Mouse (Mus musculus) lung, embryonic 14.5 days (tissue): ENCODE measurements around the gene Gm49321. TPM values are rescaled to one million over a fixed set of nuclear protein-coding genes. Genes with fewer than 3 reads are reported as not detected.

ENCODE experiments used
- ATAC-seq: fragments of 200-750 bp; cut with Nextera tagmentation; 2 replicates; pipeline ENCODE4 v1.8.0; 2017; ENCODE audit warnings: mild to moderate bottlenecking, moderate TSS enrichment, moderate library complexity; ENCODE audit not compliant: insufficient read depth
- DNase-seq: peaks from one replicate; pipeline ENCODE4 v3.0.0-alpha.2; 2015
- H3K27ac ChIP-seq: fragments of 300-500 bp; sonication (generic); 2 replicates; pipeline ENCODE4 v1.5.1; 2014; ENCODE audit warnings: low read depth, mild to moderate bottlenecking, moderate library complexity
- H3K27me3 ChIP-seq: fragments of 300-500 bp; sonication (generic); 2 replicates; pipeline ENCODE4 v1.6.1; 2014; ENCODE audit warnings: low read length, control low read depth; ENCODE audit not compliant: insufficient read depth
- H3K36me3 ChIP-seq: fragments of 300-500 bp; sonication (generic); 2 replicates; pipeline ENCODE4 v1.6.1; 2014; ENCODE audit warnings: control low read depth; ENCODE audit not compliant: insufficient read depth
- H3K4me1 ChIP-seq: fragments of 300-500 bp; sonication (generic); 2 replicates; pipeline ENCODE4 v1.6.1; 2014; ENCODE audit warnings: antibody characterized with exemption, control low read depth; ENCODE audit not compliant: insufficient read depth
- H3K4me2 ChIP-seq: fragments of 300-500 bp; sonication (generic); 2 replicates; pipeline ENCODE4 v1.6.1; 2014; ENCODE audit warnings: mild to moderate bottlenecking
- H3K4me3 ChIP-seq: fragments of 300-500 bp; sonication (generic); 2 replicates; pipeline ENCODE4 v1.5.1; 2014; ENCODE audit warnings: low read depth, low read length
- H3K9ac ChIP-seq: fragments of 300-500 bp; sonication (generic); 2 replicates; pipeline ENCODE4 v1.6.1; 2014
- H3K9me3 ChIP-seq: fragments of 300-500 bp; sonication (generic); 2 replicates; pipeline ENCODE4 v1.6.1; 2016; ENCODE audit warnings: low read depth, low read length, control low read depth
- CTCF ChIP-seq: IDR thresholded peaks from 2 replicates; pipeline ENCODE4 v1.5.1; 2016; ENCODE audit warnings: antibody characterized with exemption, low read depth
- WGBS: fragments of 180-500 bp; shearing (Covaris S2); extraction: QIAGEN DNeasy Blood & Tissue Kit; methylation state at CpG from one replicate; pipeline ENCODE4 v1.1.7; 2014; 5-methylcytosine and 5-hydroxymethylcytosine counted together
- polyA plus RNA-seq: library from polyadenylated mRNA; unstranded; fragments of >200 nt; fragmentation: Nextera tagmentation; extraction: Ambion mirVana; gene quantifications from 2 replicates; pipeline ENCODE4 v1.2.1, GENCODE M21; 2014

Gm49321 gene
- polyA plus RNA-seq, 1 experiment from 2014 or later: 6.2 TPM

DNA sequence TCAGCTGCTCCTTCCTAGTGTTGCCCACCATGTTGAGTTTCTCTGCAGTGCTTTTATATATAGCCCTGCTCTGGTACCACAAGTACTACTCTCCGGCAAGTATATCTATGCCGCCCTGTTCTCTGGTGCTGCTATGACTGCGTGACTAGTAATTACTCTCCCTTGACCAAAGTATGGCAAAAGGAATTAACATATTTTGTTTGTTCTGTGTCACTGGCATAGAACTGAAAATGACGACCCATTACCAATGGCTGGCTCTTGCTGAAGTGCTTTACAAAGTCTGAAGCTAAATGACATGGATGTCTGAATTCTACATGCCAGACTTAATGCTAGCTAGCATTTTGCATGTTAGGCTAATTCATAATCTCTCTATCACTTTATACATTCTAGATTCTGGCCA is 11.0 kb downstream of the Gm49321 start:
- no peaks in the 10 kb centered on the region for H3K9me3 ChIP-seq
- WGBS: 89% methylated on average over 4 of the region's 4 CpGs
- TF ChIP-seq CTCF: no peak
- H3K27me3 ChIP-seq: no peaks in the 10 kb centered on the region
- H3K4me3 ChIP-seq: no peak overlapping the region
- DNase-seq (no peak), ATAC-seq (no peak)
- H3K9ac ChIP-seq: no peak overlapping the region
- H3K27ac ChIP-seq: no peak overlapping the region
- peaks cover 29% of the 10 kb centered on the region for H3K36me3 ChIP-seq
- H3K4me2 ChIP-seq: no peak overlapping the region
- no peaks in the 10 kb centered on the region for H3K4me1 ChIP-seq

DNA sequence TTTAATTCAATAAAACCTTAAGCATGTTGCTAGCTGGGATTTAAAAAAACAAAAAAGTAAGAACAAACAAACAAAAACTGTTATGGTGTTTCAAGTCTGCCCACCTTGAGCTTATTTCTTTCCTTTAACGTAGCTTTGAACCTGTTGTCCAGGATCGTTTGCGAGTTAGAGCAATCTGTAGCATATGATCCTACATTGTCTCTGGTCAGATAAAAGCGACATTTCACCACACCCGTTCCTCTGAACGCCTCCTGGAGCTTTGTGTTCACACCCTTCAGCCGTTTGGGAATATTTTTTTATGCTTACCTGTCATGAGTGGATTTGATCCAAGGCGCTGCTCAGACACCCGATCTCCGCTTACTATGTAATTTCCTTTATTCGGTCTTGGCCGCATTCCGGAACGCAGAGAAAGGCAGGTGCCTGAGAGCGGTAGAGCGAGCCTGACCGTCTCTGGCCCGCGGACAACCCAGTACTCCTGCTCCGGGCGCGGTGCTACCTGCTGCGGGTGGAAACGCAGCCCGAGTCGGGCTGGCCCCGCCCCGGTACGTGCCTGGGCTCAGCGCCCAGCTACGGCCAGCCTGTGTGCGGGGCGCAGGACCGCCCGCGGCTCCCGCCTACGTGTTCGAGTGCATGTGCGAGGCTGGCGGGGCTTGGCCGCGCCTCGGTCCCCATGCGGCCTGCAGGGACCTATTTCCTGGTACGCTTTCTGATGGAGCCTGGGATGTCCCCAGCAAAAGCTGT is 12.0 kb downstream of the Gm49321 start:
- peaks cover 20% of the 10 kb centered on the region for H3K36me3 ChIP-seq
- no peaks in the 10 kb centered on the region for H3K4me1 ChIP-seq
- DNase-seq (peak; percentile 64), ATAC-seq (peak; percentile 76)
- H3K9ac ChIP-seq: peak overlapping the region; percentile 53
- WGBS: 11% methylated on average over 46 of the region's 46 CpGs
- peak overlapping the region; percentile 68 for H3K4me2 ChIP-seq
- TF ChIP-seq CTCF: no peak
- peak overlapping the region; percentile 36 for H3K4me3 ChIP-seq
- H3K27ac ChIP-seq: no peak overlapping the region
- no peaks in the 10 kb centered on the region for H3K27me3 ChIP-seq
- no peaks in the 10 kb centered on the region for H3K9me3 ChIP-seq

DNA sequence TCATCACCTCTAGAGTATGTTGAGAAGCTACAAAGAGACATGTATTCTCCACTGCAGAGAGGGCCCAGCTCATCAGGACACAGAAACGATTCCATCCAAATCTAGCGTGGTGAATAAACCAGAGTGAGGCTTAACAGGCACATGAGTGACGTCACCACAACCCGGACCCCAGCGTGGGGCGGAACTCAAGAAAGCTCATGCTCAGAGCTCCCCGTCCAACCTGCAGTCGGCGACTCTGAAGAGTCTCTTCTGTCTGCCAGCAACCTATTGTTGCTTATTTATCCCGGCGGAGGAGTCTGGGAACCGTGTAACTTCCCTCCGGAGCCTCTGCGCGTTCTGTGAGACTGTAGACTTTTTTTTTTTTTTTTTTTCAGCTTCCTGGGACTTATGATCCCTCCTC is 15.4 kb downstream of the Gm49321 start:
- H3K4me2 ChIP-seq: peak overlapping the region; percentile 62
- TF ChIP-seq CTCF: no peak
- H3K27ac ChIP-seq: no peak overlapping the region
- H3K9ac ChIP-seq: peak overlapping the region; percentile 40
- peaks cover under 1% of the 10 kb centered on the region; the same call in 1 of the 2 replicates for H3K36me3 ChIP-seq
- DNase-seq (peak; percentile 77), ATAC-seq (peak; percentile 72)
- peak overlapping the region; percentile 31 for H3K4me3 ChIP-seq
- H3K9me3 ChIP-seq: no peaks in the 10 kb centered on the region
- no peaks in the 10 kb centered on the region for H3K4me1 ChIP-seq
- H3K27me3 ChIP-seq: no peaks in the 10 kb centered on the region
- WGBS: 11% methylated on average over 15 of the region's 15 CpGs

DNA sequence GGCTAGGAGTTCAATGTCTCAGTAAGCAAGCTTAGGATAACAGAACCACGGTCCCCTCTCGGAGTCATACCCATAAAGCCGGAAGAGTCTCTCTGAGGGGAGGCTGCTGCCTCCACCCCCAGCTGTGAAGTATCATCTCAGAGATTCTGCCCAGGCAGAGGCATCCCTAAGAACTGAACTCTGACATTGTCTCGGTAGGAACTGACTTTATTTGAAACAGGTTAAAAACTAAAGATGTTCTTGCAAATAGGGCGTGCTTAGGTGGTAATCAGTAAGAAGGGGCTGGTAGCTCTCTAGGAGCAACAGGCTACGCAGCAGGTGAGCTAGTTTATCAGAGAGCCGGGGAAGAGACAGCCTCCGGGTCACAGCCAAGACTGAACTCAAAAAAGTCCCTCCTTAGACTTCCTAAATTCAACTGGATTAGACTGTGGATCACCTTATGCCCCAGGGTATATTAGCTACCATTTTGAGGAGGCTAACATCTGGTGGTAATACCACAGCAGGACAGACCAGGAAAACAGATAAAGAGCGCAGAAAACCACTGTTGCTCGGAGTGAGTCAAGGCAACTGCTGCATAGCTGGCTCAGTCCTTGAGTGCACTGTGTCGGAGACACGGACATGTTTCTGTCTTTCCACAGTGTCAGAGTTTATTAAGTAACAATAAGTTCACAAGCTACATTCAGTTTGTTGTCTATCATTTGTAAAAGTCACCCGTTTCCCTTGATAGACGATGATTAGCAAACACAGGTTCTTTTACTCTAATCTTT is 16.1 kb downstream of the Gm49321 start:
- Histone ChIP-seq H3K4me3 (peak overlapping the region; percentile 31), H3K36me3 (no peaks in the 10 kb centered on the region), H3K9ac (peak overlapping the region; percentile 40; the same call in 1 of the 2 replicates), H3K4me1 (no peaks in the 10 kb centered on the region), H3K4me2 (peak overlapping the region; percentile 62), H3K27ac (no peak overlapping the region), H3K27me3 (no peaks in the 10 kb centered on the region), H3K9me3 (no peaks in the 10 kb centered on the region)
- no peak for TF ChIP-seq CTCF
- 35% methylated on average over 14 of the region's 14 CpGs for WGBS
- no peak for ATAC-seq
- DNase-seq: peak; percentile 19

DNA sequence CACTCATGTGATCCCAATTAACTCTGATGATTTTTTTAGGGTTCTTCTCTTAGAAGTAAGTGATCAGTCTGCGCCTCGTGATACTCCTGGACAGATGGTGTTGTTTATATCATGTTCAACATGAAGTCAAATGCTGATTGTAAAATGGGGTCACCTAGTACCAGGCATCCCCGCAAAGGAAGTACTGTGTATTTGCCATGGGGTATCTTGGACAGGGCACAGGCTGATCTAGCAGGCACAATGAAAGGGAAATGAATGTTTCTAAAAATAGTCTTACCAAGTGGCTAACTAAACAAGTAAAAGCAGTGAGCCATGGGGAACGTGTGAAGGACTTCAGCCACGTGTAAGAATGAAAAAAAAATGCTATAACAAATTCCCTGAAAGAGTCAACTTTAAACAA is 17.3 kb downstream of the Gm49321 start:
- H3K27me3 ChIP-seq: no peaks in the 10 kb centered on the region
- no peak overlapping the region for H3K9ac ChIP-seq
- TF ChIP-seq CTCF: no peak
- no peaks in the 10 kb centered on the region for H3K9me3 ChIP-seq
- no peak overlapping the region for H3K27ac ChIP-seq
- WGBS: 41% methylated on average over 5 of the region's 5 CpGs
- no peaks in the 10 kb centered on the region for H3K36me3 ChIP-seq
- DNase-seq: peak; percentile 9
- H3K4me2 ChIP-seq: no peak overlapping the region
- no peak overlapping the region for H3K4me3 ChIP-seq
- ATAC-seq: no peak
- no peaks in the 10 kb centered on the region for H3K4me1 ChIP-seq

DNA sequence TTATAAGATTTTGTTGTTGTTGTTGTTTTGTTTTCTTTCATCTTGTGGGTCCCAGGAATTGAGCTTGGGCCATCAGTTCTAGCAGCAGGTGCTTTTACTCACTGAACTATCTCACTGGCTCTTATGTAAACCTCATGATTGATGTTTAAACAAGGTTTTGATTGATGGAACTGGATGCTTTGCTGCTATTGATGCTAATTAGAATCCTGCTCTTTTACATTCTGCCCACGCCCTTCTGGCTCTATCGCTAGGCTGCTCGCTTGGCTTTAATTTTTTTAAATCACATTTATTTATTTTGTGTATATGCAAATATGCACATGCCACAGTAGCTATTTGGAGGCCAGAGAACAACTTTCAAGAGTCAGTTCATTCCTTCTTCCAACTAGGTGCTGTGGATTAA is 20.2 kb downstream of the Gm49321 start:
- 52% methylated on average over 3 of the region's 3 CpGs for WGBS
- Histone ChIP-seq H3K4me2 (no peak overlapping the region), H3K9ac (no peak overlapping the region), H3K4me3 (no peak overlapping the region), H3K4me1 (no peaks in the 10 kb centered on the region), H3K36me3 (no peaks in the 10 kb centered on the region), H3K9me3 (no peaks in the 10 kb centered on the region), H3K27ac (no peak overlapping the region), H3K27me3 (no peaks in the 10 kb centered on the region)
- no peak for TF ChIP-seq CTCF
- DNase-seq (no peak), ATAC-seq (no peak)

DNA sequence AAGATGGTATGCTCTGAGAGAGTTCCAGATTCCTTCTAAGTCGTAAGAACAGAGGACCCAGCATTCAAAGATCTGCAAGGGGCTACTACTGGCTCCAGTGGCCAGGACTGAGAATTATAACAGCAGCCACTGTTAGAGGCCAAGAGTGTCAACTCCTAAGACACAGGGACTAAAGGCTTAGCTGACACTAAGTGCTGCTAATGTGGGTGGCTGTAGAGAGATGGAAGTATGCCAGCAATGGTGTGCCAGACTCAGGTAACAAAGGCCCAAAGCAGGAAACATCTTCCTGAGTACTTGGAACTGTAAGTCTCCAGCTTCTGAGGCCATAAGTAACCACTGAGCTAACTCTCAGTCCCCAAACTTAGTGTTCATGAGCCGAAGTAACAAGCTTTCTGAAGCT is 21.4 kb downstream of the Gm49321 start:
- H3K9ac ChIP-seq: no peak overlapping the region
- no peak for TF ChIP-seq CTCF
- DNase-seq: no peak
- H3K4me1 ChIP-seq: no peaks in the 10 kb centered on the region
- H3K36me3 ChIP-seq: no peaks in the 10 kb centered on the region
- no peak overlapping the region for H3K4me3 ChIP-seq
- no peaks in the 10 kb centered on the region for H3K27me3 ChIP-seq
- H3K9me3 ChIP-seq: no peaks in the 10 kb centered on the region
- no peak overlapping the region for H3K27ac ChIP-seq
- no peak overlapping the region for H3K4me2 ChIP-seq
- 83% methylated on average over 2 of the region's 2 CpGs for WGBS
- no peak for ATAC-seq
